Mouse (Mus musculus): ENCODE results near the gene Zcwpw1. TPM values are rescaled to one million over a fixed set of nuclear protein-coding genes. Genes with fewer than 3 reads are reported as not detected.
A peak's percentile ranks its signal among the peaks of the same experiment; 100 is the strongest.

Gene Zcwpw1
- total RNA-seq (2012; rRNA removed) (5.6 and 11.1 TPM in 2 replicates), polyA plus RNA-seq (2012; ENCODE audit: insufficient read depth in 1 of 2, insufficient read length in 2 of 2, low read depth in 1 of 2, low replicate concordance in 2 of 2, missing spikeins in 1 of 2) (10 to 100 TPM in 1 of 2 experiments, not detected in 1; 16.0 TPM)

DNA sequence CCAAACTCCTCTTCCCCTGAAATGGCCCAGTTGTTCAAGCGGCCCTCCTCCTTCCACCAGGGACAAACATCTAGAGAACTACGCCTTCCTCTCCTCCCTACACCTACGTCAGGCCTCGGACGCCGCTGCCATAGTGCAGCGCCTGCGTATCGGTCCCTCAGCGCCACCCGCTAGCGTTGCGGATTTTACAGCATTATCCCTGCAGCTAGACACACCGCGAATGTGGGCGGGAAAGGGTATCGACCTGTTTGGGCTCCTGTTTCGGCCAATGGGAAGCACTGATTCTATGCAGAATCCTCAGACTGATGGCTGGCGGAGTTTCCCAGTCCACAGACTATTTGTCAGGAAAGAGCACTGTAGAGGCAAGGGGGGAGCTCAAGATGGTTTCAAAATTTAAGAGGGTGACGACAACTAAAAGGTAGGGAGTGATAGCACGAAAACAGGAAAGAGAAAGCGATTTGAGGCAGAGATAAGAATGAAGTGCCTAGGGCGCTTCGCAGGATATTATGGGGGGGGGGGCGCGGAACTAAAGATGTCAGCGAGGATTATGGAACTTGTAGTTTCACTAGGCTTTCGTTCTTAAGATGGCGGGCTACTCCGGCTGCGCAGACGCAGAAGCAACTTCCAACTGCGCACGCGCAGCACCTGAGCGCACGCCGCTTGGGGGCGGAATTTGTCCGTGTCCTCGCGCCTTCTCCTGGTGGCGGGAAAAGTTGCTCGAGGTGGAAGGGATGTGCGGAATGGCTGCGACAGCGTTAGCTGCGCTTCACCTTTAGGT lies at the start of gene Zcwpw1, which contains the start of gene Mepce:
Zcwpw1 (plus strand) TSS at position 648 of the 778 bp plus-strand sequence.
Mepce (minus strand) TSS at position 505 of the 778 bp plus-strand sequence.
- H3K9ac ChIP-seq (ENCODE audit: control insufficient read depth, low read depth, low read length, poor library complexity, severe bottlenecking), result peak within 1 kb of the TSS; percentile 98
- peak; percentile 96 for TF ChIP-seq MAZ (IDR thresholded peaks at IDR 0.05; ENCODE audit: low read depth, low read length)
- peak; percentile 48; the same call in 1 of the 2 replicates for TF ChIP-seq MXI1 (IDR thresholded peaks at IDR 0.05; ENCODE audit: low read depth, low read length)
- TF ChIP-seq TCF12 (IDR thresholded peaks at IDR 0.05; ENCODE audit: low read depth, low read length), result no peak; the same call in none of the 2 replicates
- no peak for TF ChIP-seq TAL1 (IDR thresholded peaks at IDR 0.05; ENCODE audit: low read length)
- TF ChIP-seq RAD21 (IDR thresholded peaks at IDR 0.05; ENCODE audit: low read depth, low read length), result peak; percentile 24; the same call in 1 of the 2 replicates
- TF ChIP-seq CHD1 (IDR thresholded peaks at IDR 0.05; ENCODE audit: low read depth, low read length), result peak; percentile 84; the same call in 1 of the 2 replicates
- peak; percentile 44 for TF ChIP-seq NELFE (IDR thresholded peaks at IDR 0.05; ENCODE audit: low read depth, low read length)
- peak; percentile 96 for TF ChIP-seq NRF1 (IDR thresholded peaks at IDR 0.05; ENCODE audit: insufficient read depth, low read depth, low read length, poor library complexity, severe bottlenecking)
- TF ChIP-seq EP300 (IDR thresholded peaks at IDR 0.05; ENCODE audit: low read depth in 1 of 2, low read length in 2 of 2), result peak in 1 of 2 experiments; percentile 53; a peak in 2 of 4 replicates
- peak; percentile 100 for TF ChIP-seq MAX (IDR thresholded peaks at IDR 0.05; ENCODE audit: low read length)
- TF ChIP-seq CHD2 (IDR thresholded peaks at IDR 0.05; ENCODE audit: low read length), result no peak; the same call in 1 of the 2 replicates
- TF ChIP-seq USF1 (IDR thresholded peaks at IDR 0.05; ENCODE audit: low read depth, low read length), result peak; percentile 48
- TF ChIP-seq TBP (IDR thresholded peaks at IDR 0.05; ENCODE audit: low read depth, low read length), result peak; percentile 40; the same call in 1 of the 2 replicates
- no peak for TF ChIP-seq GABPA (IDR thresholded peaks at IDR 0.05; ENCODE audit: low read depth, low read length)
- peak; percentile 88 for TF ChIP-seq ETS1 (IDR thresholded peaks at IDR 0.05; ENCODE audit: low read depth, low read length)
- TF ChIP-seq ZC3H11A (IDR thresholded peaks at IDR 0.05; ENCODE audit: low read depth, low read length), result no peak; the same call in 1 of the 2 replicates
- peak; percentile 98 for TF ChIP-seq HCFC1 (IDR thresholded peaks at IDR 0.05; ENCODE audit: low read depth, low read length)
- peak in 2 of 3 experiments; percentile 53 to 63; a peak in 5 of 6 replicates for TF ChIP-seq CTCF (IDR thresholded peaks at IDR 0.05 in 2 of 3, conservative IDR thresholded peaks at IDR 0.05 in 1 of 3; ENCODE audit: control insufficient read depth in 1 of 3, insufficient read depth in 1 of 3, low read depth in 2 of 3, low read length in 3 of 3, poor library complexity in 1 of 3, severe bottlenecking in 1 of 3)
- TF ChIP-seq SIN3A (IDR thresholded peaks at IDR 0.05; ENCODE audit: low read length), result peak; percentile 91; the same call in 1 of the 2 replicates
- TF ChIP-seq SMC3 (IDR thresholded peaks at IDR 0.05; ENCODE audit: low read depth, low read length), result no peak
- no peak for TF ChIP-seq JUND (IDR thresholded peaks at IDR 0.05; ENCODE audit: low read depth, low read length)
- peak; percentile 91 for TF ChIP-seq ELF1 (IDR thresholded peaks at IDR 0.05; ENCODE audit: low read depth, low read length)
- peak; percentile 87 for TF ChIP-seq GATA1 (IDR thresholded peaks at IDR 0.05; ENCODE audit: low read depth, low read length)
- peak; percentile 90 for TF ChIP-seq MYC (IDR thresholded peaks at IDR 0.05; ENCODE audit: low read depth, low read length)
- peak; percentile 76; the same call in 1 of the 2 replicates for TF ChIP-seq RCOR1 (IDR thresholded peaks at IDR 0.05; ENCODE audit: low read depth, low read length)
- TF ChIP-seq POLR2A (IDR thresholded peaks at IDR 0.05; ENCODE audit: control insufficient read depth in 1 of 2, insufficient read depth in 1 of 2, low read depth in 1 of 2, low read length in 2 of 2, poor library complexity in 1 of 2), result peak; percentile 64 to 69
- TF ChIP-seq KAT2A (conservative IDR thresholded peaks at IDR 0.05; ENCODE audit: low read depth, low read length), result peak; percentile 79; the same call in 1 of the 2 replicates
- 0 out of 2 replicates have a peak, but pooled peaks have one; percentile 10 for TF ChIP-seq MEF2A (IDR thresholded peaks at IDR 0.05; ENCODE audit: extremely low read depth, insufficient replicate concordance, low read depth, low read length, poor library complexity, severe bottlenecking)
- no peak for TF ChIP-seq MYB (IDR thresholded peaks at IDR 0.05; ENCODE audit: low read depth, low read length)
- TF ChIP-seq MAFK (IDR thresholded peaks at IDR 0.05; ENCODE audit: borderline replicate concordance, low read depth, low read length), result no peak
- no peak for TF ChIP-seq ZNF384 (IDR thresholded peaks at IDR 0.05; ENCODE audit: low read depth, low read length)
- peak; percentile 99 for TF ChIP-seq E2F4 (IDR thresholded peaks at IDR 0.05; ENCODE audit: borderline replicate concordance, low read depth, low read length)
- 0 out of 2 replicates have a peak, but pooled peaks have one; percentile 19 for TF ChIP-seq BHLHE40 (IDR thresholded peaks at IDR 0.05; ENCODE audit: borderline replicate concordance, low read depth, low read length)
- no peaks in the 10 kb centered on the region for H3K9me3 ChIP-seq (replicated peaks; ENCODE audit: insufficient read depth, low read length)
- H3K27ac ChIP-seq (ENCODE audit: control insufficient read depth, low read depth, low read length), result peak within 1 kb of the TSS; percentile 98
- peak; percentile 97 for DNase-seq (ENCODE audit: low read depth, low spot score)
- peaks cover 37% of the 10 kb centered on the region for H3K79me2 ChIP-seq (ENCODE audit: control insufficient read depth, insufficient read depth, low read length, poor library complexity)
- no peaks in the 10 kb centered on the region for H3K27me3 ChIP-seq (ENCODE audit: control insufficient read depth in 1 of 2, insufficient read depth in 2 of 2, low read length in 2 of 2)
- H3K36me3 ChIP-seq (ENCODE audit: control insufficient read depth in 1 of 2, insufficient read depth in 2 of 2, low read length in 2 of 2), result peaks cover 0 to 15% of the 10 kb centered on the region in 2 experiments; a peak in 2 of 4 replicates
- H3K4me1 ChIP-seq (ENCODE audit: control insufficient read depth in 1 of 2, insufficient read depth in 2 of 2, low read length in 2 of 2), result peaks cover 0 to 22% of the 10 kb centered on the region in 2 experiments; a peak in 2 of 4 replicates
- H3K4me3 ChIP-seq (ENCODE audit: control insufficient read depth in 1 of 2, insufficient read depth in 1 of 2, low read depth in 2 of 2, low read length in 2 of 2), result peak within 1 kb of the TSS; percentile 73 to 88
